Mouse (Mus musculus): ENCODE results near the gene Col9a2. TPM values are rescaled to one million over a fixed set of nuclear protein-coding genes. Genes with fewer than 3 reads are reported as not detected.

Col9a2 gene
- total and polyA plus RNA-seq, 2 experiments = not detected

GRCm38 (mm10) chr4:121097650-121098378, 58.6 kb downstream of the Col9a2 start, which contains the start of gene Zmpste24:
Gene Zmpste24, minus strand, starts transcription at chr4:121098241.
- H3K79me2 ChIP-seq (ENCODE audit: control insufficient read depth, insufficient read depth, low read length) = 0 out of 2 replicates have a peak, but pooled peaks cover 3% of the 10 kb centered on the region
- peak within 1 kb of the TSS; percentile 67 for H3K4me3 ChIP-seq (ENCODE audit: insufficient read depth, low read depth, low read length)
- no peak for TF ChIP-seq POLR2A (IDR thresholded peaks at IDR 0.05; ENCODE audit: extremely low read depth, insufficient read depth, low read length)
- no peak for TF ChIP-seq CTCF (IDR thresholded peaks at IDR 0.05; ENCODE audit: low read depth, low read length)
- peaks cover 5% of the 10 kb centered on the region; the same call in 1 of the 2 replicates for H3K4me1 ChIP-seq (ENCODE audit: control insufficient read depth, insufficient read depth, low read length)
- WGBS = under 1% methylated on average over 39 of the region's 39 CpGs
- no peaks in the 10 kb centered on the region for H3K27me3 ChIP-seq (ENCODE audit: control insufficient read depth, insufficient read depth, low read length)
- H3K9ac ChIP-seq (ENCODE audit: low read depth, low read length) = peak within 1 kb of the TSS; percentile 73
- no peak within 1 kb of the TSS for H3K27ac ChIP-seq (replicated peaks; ENCODE audit: insufficient read depth, low read depth, low read length)
- DNase-seq (ENCODE audit: extremely low read depth, low read depth, low spot score) = peak; percentile 81
- H3K36me3 ChIP-seq (ENCODE audit: control insufficient read depth, insufficient read depth, low read length) = peaks cover 14% of the 10 kb centered on the region

GRCm38 (mm10) chr4:121103304-121103703, 64.1 kb downstream of the Col9a2 start:
- H3K4me3 ChIP-seq (ENCODE audit: insufficient read depth, low read depth, low read length) = no peak overlapping the region
- DNase-seq (ENCODE audit: extremely low read depth, low read depth, low spot score) = no peak
- no peak overlapping the region for H3K27ac ChIP-seq (replicated peaks; ENCODE audit: insufficient read depth, low read depth, low read length)
- H3K4me1 ChIP-seq (ENCODE audit: control insufficient read depth, insufficient read depth, low read length) = peaks cover 2% of the 10 kb centered on the region; the same call in 1 of the 2 replicates
- H3K9ac ChIP-seq (ENCODE audit: low read depth, low read length) = no peak overlapping the region
- WGBS = 83% methylated on average over 4 of the region's 4 CpGs
- H3K79me2 ChIP-seq (ENCODE audit: control insufficient read depth, insufficient read depth, low read length) = no peaks in the 10 kb centered on the region
- H3K36me3 ChIP-seq (ENCODE audit: control insufficient read depth, insufficient read depth, low read length) = no peaks in the 10 kb centered on the region
- TF ChIP-seq CTCF (IDR thresholded peaks at IDR 0.05; ENCODE audit: low read depth, low read length) = no peak
- TF ChIP-seq POLR2A (IDR thresholded peaks at IDR 0.05; ENCODE audit: extremely low read depth, insufficient read depth, low read length) = no peak
- no peaks in the 10 kb centered on the region for H3K27me3 ChIP-seq (ENCODE audit: control insufficient read depth, insufficient read depth, low read length)

Other genes with a start within 250 kb of the Col9a2 start
- 21.5 and 25.2 TPM in 2 replicates for gene Nfyc, start 207.8 kb upstream of the Col9a2 start, total RNA-seq (2014; rRNA removed)
- gene Nfyc, start 207.8 kb upstream of the Col9a2 start, polyA plus RNA-seq (2012; rRNA removed) = 70.3 and 73.6 TPM in 2 replicates
- 0.65 and 1.0 TPM in 2 replicates for gene Rims3, start 184.6 kb upstream of the Col9a2 start, total RNA-seq (2014; rRNA removed)
- 0.40 and 0.65 TPM in 2 replicates for gene Rims3, start 184.6 kb upstream of the Col9a2 start, polyA plus RNA-seq (2012; rRNA removed)
- gene Exo5, start 114.4 kb upstream of the Col9a2 start, total RNA-seq (2014; rRNA removed) = 3.2 and 5.4 TPM in 2 replicates
- 1.4 and 1.6 TPM in 2 replicates for gene Exo5, start 114.4 kb upstream of the Col9a2 start, polyA plus RNA-seq (2012; rRNA removed)
- 1.3 and 3.5 TPM in 2 replicates for gene Zfp69, start 87.7 kb upstream of the Col9a2 start, total RNA-seq (2014; rRNA removed)
- 0.87 and 1.00 TPM in 2 replicates for gene Zfp69, start 87.7 kb upstream of the Col9a2 start, polyA plus RNA-seq (2012; rRNA removed)
- gene Smap2, start 22.1 kb upstream of the Col9a2 start, total RNA-seq (2014; rRNA removed) = 13.7 and 16.9 TPM in 2 replicates
- 19.2 and 20.8 TPM in 2 replicates for gene Smap2, start 22.1 kb upstream of the Col9a2 start, polyA plus RNA-seq (2012; rRNA removed)
- gene Zmpste24, start 58.9 kb downstream of the Col9a2 start, total RNA-seq (2014; rRNA removed) = 37.3 and 41.0 TPM in 2 replicates
- 24.3 and 25.7 TPM in 2 replicates for gene Zmpste24, start 58.9 kb downstream of the Col9a2 start, polyA plus RNA-seq (2012; rRNA removed)
- gene Tmco2, start 69.8 kb downstream of the Col9a2 start, total RNA-seq (2014; rRNA removed) = not detected in 2 replicates
- gene Tmco2, start 69.8 kb downstream of the Col9a2 start, polyA plus RNA-seq (2012; rRNA removed) = not detected in 2 replicates
- 9.5 and 10.5 TPM in 2 replicates for gene Rlf, start 175.7 kb downstream of the Col9a2 start, total RNA-seq (2014; rRNA removed)
- gene Rlf, start 175.7 kb downstream of the Col9a2 start, polyA plus RNA-seq (2012; rRNA removed) = 1.3 and 1.5 TPM in 2 replicates